Mouse (Mus musculus): Measurements from ENCODE around the gene Hdac9. TPM values are rescaled to one million over a fixed set of nuclear protein-coding genes. Genes with fewer than 3 reads are reported as not detected.

Gene Hdac9
- polyA plus RNA-seq, 1 experiment from 2014 or later: 7.6 TPM

- no peaks in the 10 kb centered on the region for H3K4me1 ChIP-seq (ENCODE audit: insufficient read depth)
- WGBS: 53% methylated on average over 5 of the region's 5 CpGs
- H3K9me3 ChIP-seq (ENCODE audit: low read depth, low read length): no peaks in the 10 kb centered on the region
- ATAC-seq (ENCODE audit: insufficient read depth): no peak
- TF ChIP-seq CTCF (IDR thresholded peaks at IDR 0.05; ENCODE audit: low read depth): no peak
- no peaks in the 10 kb centered on the region for H3K36me3 ChIP-seq (ENCODE audit: insufficient read depth)
- H3K27me3 ChIP-seq (ENCODE audit: insufficient read depth, low read length): no peaks in the 10 kb centered on the region
- no peak for DNase-seq
- no peak overlapping the region for H3K27ac ChIP-seq (ENCODE audit: low read depth)
- H3K9ac ChIP-seq: no peak overlapping the region
- no peak overlapping the region for H3K4me2 ChIP-seq
- H3K4me3 ChIP-seq (ENCODE audit: low read depth, low read length): no peak overlapping the region
Measured at GRCm38 (mm10) chr12:34774071-34774470, 142.8 kb downstream of the Hdac9 start.

- H3K9ac ChIP-seq: no peak overlapping the region
- no peak for TF ChIP-seq CTCF (IDR thresholded peaks at IDR 0.05; ENCODE audit: low read depth)
- H3K4me3 ChIP-seq (ENCODE audit: low read depth, low read length): no peak overlapping the region
- WGBS: 90% methylated on average over 6 of the region's 6 CpGs
- H3K36me3 ChIP-seq (ENCODE audit: insufficient read depth): no peaks in the 10 kb centered on the region
- DNase-seq (no peak), ATAC-seq (ENCODE audit: insufficient read depth) (no peak)
- H3K4me2 ChIP-seq: no peak overlapping the region
- no peaks in the 10 kb centered on the region for H3K9me3 ChIP-seq (ENCODE audit: low read depth, low read length)
- no peaks in the 10 kb centered on the region for H3K27me3 ChIP-seq (ENCODE audit: insufficient read depth, low read length)
- no peak overlapping the region for H3K27ac ChIP-seq (ENCODE audit: low read depth)
- H3K4me1 ChIP-seq (ENCODE audit: insufficient read depth): no peaks in the 10 kb centered on the region
Measured at GRCm38 (mm10) chr12:34767226-34767775, 149.6 kb downstream of the Hdac9 start.

- DNase-seq (no peak), ATAC-seq (ENCODE audit: insufficient read depth) (no peak)
- Histone ChIP-seq H3K9me3 (ENCODE audit: low read depth, low read length) (no peaks in the 10 kb centered on the region), H3K4me1 (ENCODE audit: insufficient read depth) (no peaks in the 10 kb centered on the region), H3K4me3 (ENCODE audit: low read depth, low read length) (no peak overlapping the region), H3K27ac (ENCODE audit: low read depth) (no peak overlapping the region), H3K9ac (no peak overlapping the region), H3K4me2 (no peak overlapping the region), H3K27me3 (ENCODE audit: insufficient read depth, low read length) (no peaks in the 10 kb centered on the region), H3K36me3 (ENCODE audit: insufficient read depth) (no peaks in the 10 kb centered on the region)
- TF ChIP-seq CTCF (IDR thresholded peaks at IDR 0.05; ENCODE audit: low read depth): no peak
- 65% methylated on average over 2 of the region's 2 CpGs for WGBS
Measured at GRCm38 (mm10) chr12:34747266-34747665, 169.6 kb downstream of the Hdac9 start.

GRCm38 (mm10) chr12:34725204-34725603, 191.7 kb downstream of the Hdac9 start:
- Histone ChIP-seq H3K27ac (ENCODE audit: low read depth) (no peak overlapping the region), H3K9ac (no peak overlapping the region), H3K4me2 (no peak overlapping the region), H3K36me3 (ENCODE audit: insufficient read depth) (no peaks in the 10 kb centered on the region), H3K9me3 (ENCODE audit: low read depth, low read length) (no peaks in the 10 kb centered on the region), H3K4me3 (ENCODE audit: low read depth, low read length) (no peak overlapping the region), H3K27me3 (ENCODE audit: insufficient read depth, low read length) (no peaks in the 10 kb centered on the region), H3K4me1 (ENCODE audit: insufficient read depth) (no peaks in the 10 kb centered on the region)
- WGBS: 66% methylated on average over 5 of the region's 5 CpGs
- no peak for TF ChIP-seq CTCF (IDR thresholded peaks at IDR 0.05; ENCODE audit: low read depth)
- ATAC-seq (ENCODE audit: insufficient read depth): no peak
- DNase-seq: no peak

- Histone ChIP-seq H3K9me3 (ENCODE audit: low read depth, low read length) (no peaks in the 10 kb centered on the region), H3K27me3 (ENCODE audit: insufficient read depth, low read length) (no peaks in the 10 kb centered on the region), H3K4me1 (ENCODE audit: insufficient read depth) (no peaks in the 10 kb centered on the region), H3K9ac (no peak overlapping the region), H3K27ac (ENCODE audit: low read depth) (no peak overlapping the region), H3K4me3 (ENCODE audit: low read depth, low read length) (no peak overlapping the region), H3K4me2 (no peak overlapping the region), H3K36me3 (ENCODE audit: insufficient read depth) (no peaks in the 10 kb centered on the region)
- 83% methylated on average over 2 of the region's 2 CpGs for WGBS
- DNase-seq (no peak), ATAC-seq (ENCODE audit: insufficient read depth) (no peak)
- no peak for TF ChIP-seq CTCF (IDR thresholded peaks at IDR 0.05; ENCODE audit: low read depth)
Measured at GRCm38 (mm10) chr12:34724274-34724673, 192.6 kb downstream of the Hdac9 start.

- Histone ChIP-seq H3K4me2 (no peak overlapping the region), H3K9me3 (ENCODE audit: low read depth, low read length) (no peaks in the 10 kb centered on the region)
- WGBS: 39% methylated on average over 7 of the region's 7 CpGs
Measured at GRCm38 (mm10) chr12:34722831-34723490, 193.9 kb downstream of the Hdac9 start.

GRCm38 (mm10) chr12:34720906-34721305, 196.0 kb downstream of the Hdac9 start:
- WGBS: 71% methylated on average over 2 of the region's 2 CpGs
- H3K27ac ChIP-seq (ENCODE audit: low read depth): no peak overlapping the region
- no peak for DNase-seq
- no peak overlapping the region for H3K4me3 ChIP-seq (ENCODE audit: low read depth, low read length)
- H3K4me2 ChIP-seq: no peak overlapping the region
- H3K36me3 ChIP-seq (ENCODE audit: insufficient read depth): no peaks in the 10 kb centered on the region
- no peaks in the 10 kb centered on the region for H3K27me3 ChIP-seq (ENCODE audit: insufficient read depth, low read length)
- H3K9me3 ChIP-seq (ENCODE audit: low read depth, low read length): no peaks in the 10 kb centered on the region
- TF ChIP-seq CTCF (IDR thresholded peaks at IDR 0.05; ENCODE audit: low read depth): no peak
- H3K4me1 ChIP-seq (ENCODE audit: insufficient read depth): no peaks in the 10 kb centered on the region
- H3K9ac ChIP-seq: no peak overlapping the region
- ATAC-seq (ENCODE audit: insufficient read depth): no peak

More at GRCm38 (mm10) chr12:34722831-34723490, 193.9 kb downstream of the Hdac9 start:
- no peak overlapping the region for H3K4me3 ChIP-seq (ENCODE audit: low read depth, low read length)
- H3K4me1 ChIP-seq (ENCODE audit: insufficient read depth): no peaks in the 10 kb centered on the region
- no peak overlapping the region for H3K9ac ChIP-seq
- ATAC-seq (ENCODE audit: insufficient read depth): no peak
- no peak overlapping the region for H3K27ac ChIP-seq (ENCODE audit: low read depth)
- H3K27me3 ChIP-seq (ENCODE audit: insufficient read depth, low read length): no peaks in the 10 kb centered on the region
- no peak for TF ChIP-seq CTCF (IDR thresholded peaks at IDR 0.05; ENCODE audit: low read depth)
- H3K36me3 ChIP-seq (ENCODE audit: insufficient read depth): no peaks in the 10 kb centered on the region
- peak; percentile 7 for DNase-seq

Measured in lung, embryonic 14.5 days (tissue).